Mouse (Mus musculus) c-Kit-positive CD71-positive TER-119-positive erythroid progenitor cells, embryonic 14.5 days (primary cell): ENCODE measurements at regions not wholly inside any gene's neighbourhood (a gene's known extent, or its start where the extent isn't known, plus 50 kb on each side); places are given as distances from the start of the nearest gene placed in this dataset.
A peak's percentile ranks its signal among the peaks of the same experiment; 100 is the strongest.

Source experiments
- DNase-seq: peaks from one replicate; pipeline ENCODE4 v3.0.0-alpha.2; 2013; ENCODE audit warnings: low spot score

DNA sequence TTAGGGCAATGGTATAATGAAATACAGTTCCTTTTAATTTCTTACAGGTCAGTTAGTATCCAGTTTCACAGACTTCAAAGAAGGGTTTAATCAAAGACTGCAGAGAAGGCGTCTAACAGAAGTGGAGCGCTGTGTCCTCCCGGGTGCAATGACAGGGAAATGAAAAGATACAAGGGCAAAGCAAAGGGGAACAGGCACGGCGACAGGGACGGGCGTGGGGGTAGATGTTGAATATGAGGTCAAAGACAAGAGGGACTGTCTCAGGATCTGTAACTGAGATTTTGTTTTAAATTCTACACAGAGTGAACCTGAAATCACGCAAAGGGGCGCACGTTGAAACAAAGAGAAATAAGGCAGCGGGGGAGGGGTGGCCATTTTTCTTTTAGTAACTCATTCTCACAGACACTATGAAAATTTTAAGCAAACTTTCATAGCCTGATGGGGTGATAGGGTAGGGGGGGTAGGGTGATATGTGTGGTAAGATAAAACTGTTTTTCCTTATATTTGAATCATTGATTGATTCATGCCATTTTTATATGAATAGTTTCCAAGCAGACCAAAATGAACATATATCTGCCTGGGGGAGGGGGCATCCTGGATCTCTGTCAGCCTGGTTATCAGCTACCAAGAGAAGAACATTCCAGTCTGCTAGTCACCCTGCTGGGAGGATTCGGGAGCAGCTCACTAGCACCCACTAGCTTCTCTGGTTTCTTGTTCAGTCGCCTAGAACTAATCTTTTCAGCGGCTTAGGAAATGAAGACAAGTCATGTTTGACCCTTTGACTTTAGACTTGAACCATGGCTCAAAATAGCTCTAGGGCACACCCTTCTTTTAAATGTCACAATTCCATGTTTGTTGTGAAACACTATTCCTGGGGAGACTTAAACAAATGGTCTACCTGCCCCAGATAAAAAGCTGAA is 139.1 kb upstream of the Map3k7 start:
- no peak for DNase-seq

DNA sequence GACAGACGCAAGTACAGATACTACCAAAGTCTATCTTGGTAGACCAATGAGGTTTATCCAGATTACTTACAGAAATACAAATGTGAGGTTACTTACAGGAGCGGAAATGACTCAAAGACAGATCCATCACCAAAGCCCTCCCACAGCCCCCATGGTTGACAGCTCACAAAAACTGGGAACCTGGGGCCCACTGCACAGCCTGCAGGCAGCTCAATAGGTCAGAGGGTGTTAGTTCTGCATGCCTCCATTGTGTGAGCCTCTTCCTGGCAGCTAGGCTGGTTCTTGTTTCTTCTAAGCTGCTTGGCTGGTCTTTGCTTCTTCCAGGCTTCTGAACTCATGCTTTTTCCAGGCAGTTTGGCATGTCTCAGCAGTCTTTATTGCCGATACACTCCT is 138.5 kb upstream of the Map3k7 start:
- DNase-seq: no peak

DNA sequence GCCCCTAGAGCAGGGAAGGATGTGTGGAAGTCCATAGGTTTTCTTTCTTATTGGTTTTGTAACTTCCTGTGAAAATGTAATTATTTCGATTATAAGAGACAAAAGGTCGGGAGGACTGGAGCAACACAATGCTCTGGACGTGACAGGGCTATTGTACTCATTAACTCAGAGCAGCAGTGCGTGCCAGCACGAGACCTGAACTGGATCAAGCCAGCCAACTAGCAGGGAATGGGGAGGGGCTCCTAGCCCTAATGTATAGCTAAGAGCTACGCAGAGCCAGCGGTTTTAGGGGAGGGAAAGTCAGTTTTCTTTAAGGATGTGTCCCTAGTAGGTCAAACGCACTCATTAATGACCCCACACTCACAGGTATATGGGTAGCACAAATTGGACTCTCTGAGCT is 137.2 kb upstream of the Map3k7 start:
- DNase-seq: no peak

DNA sequence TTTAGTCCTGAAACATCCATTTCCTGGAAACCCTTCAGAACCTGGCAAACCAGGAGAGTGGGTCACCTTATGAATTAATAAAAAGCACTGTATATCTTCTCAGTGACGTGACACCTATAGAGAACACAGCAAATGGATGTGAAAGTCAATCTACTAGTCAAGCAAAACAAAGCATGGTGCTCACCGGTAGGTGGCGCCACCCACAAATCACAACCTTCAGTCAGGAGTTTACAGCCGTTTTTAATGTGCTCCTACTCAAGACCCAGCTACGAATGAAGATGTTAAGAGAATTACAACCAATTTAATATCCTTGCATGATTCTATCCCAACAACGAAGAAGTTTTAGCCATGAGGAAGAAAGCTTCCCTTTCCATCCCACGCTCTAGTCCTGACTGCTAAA is 136.6 kb upstream of the Map3k7 start:
- peak; percentile 9 for DNase-seq

- DNase-seq: no peak
Observed at GRCm38 (mm10) chr4:31830241-31830640, 133.7 kb upstream of the Map3k7 start.

GRCm38 (mm10) chr4:31831469-31831868 is 132.4 kb upstream of the Map3k7 start:
- DNase-seq: no peak

DNA sequence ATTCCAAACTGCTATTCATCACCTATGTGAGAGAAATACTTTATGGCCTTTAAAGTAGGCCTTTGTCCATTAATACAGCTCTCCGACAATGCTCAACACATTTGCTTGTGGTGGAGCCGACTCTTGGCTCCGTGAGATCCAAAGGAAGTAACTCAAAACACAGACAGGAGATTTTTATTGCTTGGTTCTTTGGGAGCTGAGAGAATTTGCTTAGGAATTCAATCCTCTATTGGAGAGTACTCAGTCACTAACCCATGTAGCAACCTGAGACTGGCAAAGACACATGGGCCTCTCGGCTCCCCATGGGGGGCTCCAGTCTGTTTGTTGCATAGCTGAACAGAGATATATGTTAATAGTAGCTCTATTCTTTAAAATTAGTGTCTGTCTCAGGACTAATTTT is 130.1 kb upstream of the Map3k7 start:
- no peak for DNase-seq

DNA sequence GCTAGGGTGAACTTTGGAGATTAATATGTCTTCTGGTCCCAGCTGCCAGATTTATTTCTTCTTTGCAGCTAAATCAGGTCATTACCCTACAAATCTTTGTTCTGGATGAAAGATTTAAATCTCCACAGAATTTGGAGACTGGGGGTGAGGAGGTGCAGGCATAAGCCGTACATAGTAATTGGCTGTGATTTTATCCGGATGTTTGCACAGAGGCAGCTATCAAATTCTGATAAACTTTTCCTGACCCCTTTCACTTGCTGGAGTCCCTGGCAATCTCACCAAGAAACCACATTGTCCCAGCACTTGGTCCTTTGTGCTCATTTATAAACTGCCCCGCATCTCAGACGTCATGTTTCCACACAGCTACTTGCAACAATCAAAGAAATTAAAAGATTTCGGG is 128.8 kb upstream of the Map3k7 start:
- no peak for DNase-seq

GRCm38 (mm10) chr4:31838592-31838991 is 125.3 kb upstream of the Map3k7 start:
- DNase-seq: no peak

GRCm38 (mm10) chr4:31849763-31850162 is 114.1 kb upstream of the Map3k7 start:
- no peak for DNase-seq

DNA sequence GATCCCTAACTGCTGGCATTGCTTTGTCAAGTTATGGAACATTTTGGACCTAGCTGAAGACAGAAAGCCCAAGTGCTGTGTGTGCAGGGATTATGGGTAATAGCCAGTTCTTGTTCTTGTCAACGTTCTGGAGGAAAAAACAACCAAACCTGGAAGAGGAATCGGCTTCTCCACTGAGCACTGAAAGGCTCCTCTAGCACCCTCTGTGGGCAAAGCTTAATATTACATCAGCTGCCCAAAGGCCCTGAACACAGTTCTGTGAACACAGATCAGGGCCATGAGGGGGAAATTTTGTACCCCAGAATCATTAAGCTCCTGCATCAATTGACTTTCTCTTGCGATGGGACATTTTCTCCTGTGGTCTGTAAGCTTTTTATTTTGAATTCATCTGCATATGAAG is 112.9 kb upstream of the Map3k7 start:
- no peak for DNase-seq

DNA sequence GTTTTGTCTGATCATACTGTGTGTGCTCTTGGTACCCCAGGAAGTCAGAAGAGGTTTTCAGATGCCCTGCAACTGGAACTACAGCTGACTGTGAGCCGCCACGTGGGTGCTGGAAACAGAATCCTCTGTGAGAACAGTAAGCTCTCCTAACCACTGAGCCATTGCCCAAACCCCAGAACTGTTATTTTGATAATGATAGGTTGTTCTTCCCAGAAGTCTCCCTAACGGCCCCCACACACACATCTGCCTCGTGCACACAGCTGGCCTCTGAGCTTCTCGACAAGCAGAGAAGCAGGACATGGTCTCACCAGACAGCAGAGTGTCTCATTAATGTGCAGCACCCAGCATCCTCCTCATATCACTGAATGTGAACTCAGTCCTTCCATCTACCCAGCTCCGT is 110.0 kb upstream of the Map3k7 start:
- no peak for DNase-seq

- DNase-seq: no peak
Observed at GRCm38 (mm10) chr4:31860389-31860788, 103.5 kb upstream of the Map3k7 start.

DNA sequence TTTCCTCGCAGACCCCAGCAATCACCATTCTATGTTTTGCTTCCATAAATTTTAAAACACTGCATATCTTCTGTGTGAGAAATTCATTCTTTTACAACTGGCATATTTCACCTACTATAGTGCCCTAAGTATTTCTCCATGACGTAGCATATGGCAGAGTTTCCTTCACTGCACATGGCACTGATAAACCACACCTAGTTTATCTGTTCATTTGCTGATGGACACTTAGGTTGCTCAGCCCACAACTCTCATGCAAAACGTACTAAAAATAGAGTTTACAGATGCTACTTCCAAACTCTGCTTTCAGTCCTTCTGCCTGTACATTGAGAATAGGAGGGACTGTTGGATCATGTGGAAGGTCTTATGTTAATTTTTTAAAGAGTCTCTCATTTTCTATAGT is 102.7 kb upstream of the Map3k7 start:
- DNase-seq: no peak

GRCm38 (mm10) chr4:31872985-31873983 is 90.6 kb upstream of the Map3k7 start:
- no peak for DNase-seq

- no peak for DNase-seq
Observed at GRCm38 (mm10) chr4:31877389-31877788, 86.5 kb upstream of the Map3k7 start.

- no peak for DNase-seq
Observed at GRCm38 (mm10) chr4:31878493-31879191, 85.3 kb upstream of the Map3k7 start.

GRCm38 (mm10) chr4:31879192-31879585 is 84.7 kb upstream of the Map3k7 start:
- DNase-seq: no peak

GRCm38 (mm10) chr4:31880213-31880612 is 83.7 kb upstream of the Map3k7 start:
- DNase-seq: no peak

GRCm38 (mm10) chr4:31889673-31890072 is 74.2 kb upstream of the Map3k7 start:
- DNase-seq: no peak

DNA sequence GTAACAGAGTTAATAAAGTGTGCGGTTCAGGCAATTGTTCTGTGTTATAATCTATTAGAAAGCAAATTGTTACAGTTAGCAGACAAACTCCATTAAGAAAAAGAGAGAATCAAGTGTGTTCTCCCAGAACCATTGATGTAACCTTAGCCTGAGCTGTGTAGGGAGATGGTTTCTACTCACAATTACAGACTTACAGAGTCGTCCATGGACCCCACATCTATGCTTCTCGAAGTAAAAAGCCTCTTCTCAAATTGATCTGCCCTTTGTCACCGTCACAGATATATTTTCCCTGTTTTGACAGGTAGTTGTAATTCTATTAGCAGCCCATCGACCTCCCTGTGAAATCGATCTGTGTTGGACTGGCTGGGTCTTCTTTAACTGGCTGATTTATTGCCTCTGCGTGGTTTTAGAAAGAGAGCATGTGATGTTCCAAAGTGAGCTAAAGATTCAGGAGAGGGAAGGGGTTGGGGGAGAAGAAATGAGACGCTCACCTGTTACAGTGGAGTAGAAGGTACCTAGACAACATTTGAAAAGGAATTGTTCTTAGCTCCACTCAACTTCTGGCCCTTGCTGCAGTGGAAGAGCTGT is 54.7 kb upstream of the Map3k7 start:
- DNase-seq: no peak
